In genomic region chr3:129478093-129478492, GRCm38 (mm10) we compare ENCODE assay signal across 21 mouse cellular contexts.
"Had no signal": no experiment of that assay in that cellular context is flagged by ENCODE, and none has a peak within 500 bp of the region (broad histone marks: within the 10 kb centered on the region; RNA-seq: fewer than 3 reads in every experiment).

No protein-coding gene starts in this region.

- ATAC-seq: intestine, embryonic 15.5 days; liver, embryonic 12.5 days had no signal

- H3K4me3 ChIP-seq: intestine, embryonic 15.5 days; kidney, embryonic 15.5 days; left cerebral cortex, adult 2 months; limb, embryonic 12.5 days; liver, embryonic 12.5 days; liver, embryonic 15.5 days; lung, embryonic 15.5 days had no signal

- H3K27me3 ChIP-seq: intestine, embryonic 15.5 days; kidney, embryonic 15.5 days; limb, embryonic 12.5 days; liver, embryonic 12.5 days; liver, embryonic 15.5 days; lung, embryonic 15.5 days had no signal

- H3K27ac ChIP-seq: intestine, embryonic 15.5 days; kidney, embryonic 15.5 days; left cerebral cortex, adult 2 months; limb, embryonic 12.5 days; liver, embryonic 12.5 days; liver, embryonic 15.5 days; lung, embryonic 15.5 days; stomach, postnatal 0 days had no signal

- H3K36me3 ChIP-seq: intestine, embryonic 15.5 days; kidney, embryonic 15.5 days; limb, embryonic 12.5 days; liver, embryonic 12.5 days; liver, embryonic 15.5 days; lung, embryonic 15.5 days had no signal

- H3K9me3 ChIP-seq: intestine, embryonic 15.5 days; kidney, embryonic 15.5 days; limb, embryonic 12.5 days; liver, embryonic 12.5 days; liver, embryonic 15.5 days; lung, embryonic 15.5 days had no signal

- DNase-seq: kidney, adult 11 months; kidney, adult 8-10 months; kidney, postnatal 10 days; kidney, postnatal 36 days; liver; lung, adult 18-20 months; lung, postnatal 10 days; lung, postnatal 4 days; midbrain, embryonic 14.5 days; thymus, adult 2 months; thymus, postnatal 14 days; thymus, postnatal 4 days had no signal

- H3K4me1 ChIP-seq: intestine, embryonic 15.5 days; kidney, embryonic 15.5 days; limb, embryonic 12.5 days; liver, embryonic 12.5 days; liver, embryonic 15.5 days; lung, embryonic 15.5 days had no signal

- H3K9ac ChIP-seq: intestine, embryonic 15.5 days; kidney, embryonic 15.5 days; limb, embryonic 12.5 days; liver, embryonic 12.5 days; liver, embryonic 15.5 days; lung, embryonic 15.5 days had no signal

- H3K4me2 ChIP-seq: intestine, embryonic 15.5 days; kidney, embryonic 15.5 days; limb, embryonic 12.5 days; liver, embryonic 12.5 days; liver, embryonic 15.5 days; lung, embryonic 15.5 days; midbrain, embryonic 11.5 days had no signal
